Mouse (Mus musculus): Measurements from ENCODE around the gene Cds2.

GRCm38 (mm10) chr2:132266086-132266485, 3.1 kb downstream of the Cds2 start:
- no peak for TF ChIP-seq CTCF (IDR thresholded peaks at IDR 0.05; ENCODE audit: extremely low read depth, insufficient read length, insufficient replicate concordance, low read depth, low read length)
- no peak for TF ChIP-seq POLR2A (IDR thresholded peaks at IDR 0.05; ENCODE audit: low read depth, low read length)
